Mouse (Mus musculus): Measurements from ENCODE around the gene Yaf2.

DNA sequence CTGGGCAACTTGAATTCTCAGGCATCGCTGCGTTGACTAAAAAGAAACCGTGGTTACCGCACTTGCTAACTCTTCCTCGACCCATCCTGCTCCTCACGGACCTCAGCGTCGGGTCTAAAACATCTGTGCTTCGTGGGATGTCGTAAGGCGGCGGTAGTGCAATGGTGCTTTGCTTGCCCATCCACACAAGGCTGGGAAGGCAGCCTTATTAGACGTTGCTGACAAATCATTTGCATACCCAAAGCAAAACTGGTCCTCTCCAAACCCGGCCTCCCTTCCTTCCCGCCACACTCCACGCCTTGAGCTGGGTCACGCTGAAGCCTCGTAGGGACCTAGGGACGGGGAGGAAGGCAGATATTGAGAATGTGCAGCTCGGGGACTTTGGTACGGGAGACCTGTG lies 61.1 kb downstream of the Yaf2 start:
- TF ChIP-seq GATA1 (IDR thresholded peaks at IDR 0.05; ENCODE audit: borderline replicate concordance, low read length) (no peak), FLI1 (IDR thresholded peaks at IDR 0.05; ENCODE audit: low read length) (no peak)
